Mouse (Mus musculus) bone marrow macrophage, adult 2 months (primary cell): ENCODE measurements around the gene Cluap1.

ENCODE experiments used
- CTCF ChIP-seq: IDR thresholded peaks from 2 replicates; pipeline ENCODE4 v1.5.1; 2012; ENCODE audit warnings: low read depth, mild to moderate bottlenecking, low read length, moderate library complexity
- POLR2A ChIP-seq: IDR thresholded peaks from 2 replicates; pipeline ENCODE4 v1.6.1; 2012; ENCODE audit warnings: mild to moderate bottlenecking, low read depth, low read length, borderline replicate concordance

- TF ChIP-seq POLR2A (no peak), CTCF (no peak)
Observed at GRCm38 (mm10) chr16:3951141-3951540, 42.5 kb downstream of the Cluap1 start.
